Mouse (Mus musculus) embryonic facial prominence, embryonic 14.5 days (tissue): ENCODE measurements around the gene Ostf1. TPM values are rescaled to one million over a fixed set of nuclear protein-coding genes. Genes with fewer than 3 reads are reported as not detected.
A peak's percentile ranks its signal among the peaks of the same experiment; 100 is the strongest.

ENCODE experiments used
- ATAC-seq: fragments of 200-750 bp; cut with Nextera tagmentation; 2 replicates; pipeline ENCODE4 v1.8.0; 2017; ENCODE audit warnings: low read depth, moderate number of reproducible peaks, moderate TSS enrichment
- DNase-seq: peaks from one replicate; pipeline ENCODE4 v3.0.0-alpha.2; 2015; ENCODE audit warnings: low spot score
- H3K27ac ChIP-seq: fragments of 300-500 bp; sonication (generic); replicated peaks from 2 replicates; pipeline ENCODE4 v1.5.1; 2014; ENCODE audit warnings: low read depth, mild to moderate bottlenecking, low read length, moderate library complexity
- H3K27me3 ChIP-seq: fragments of 300-500 bp; sonication (generic); replicated peaks from 2 replicates; pipeline ENCODE4 v1.6.1; 2014; ENCODE audit warnings: low read length; ENCODE audit not compliant: control insufficient read depth, insufficient read depth
- H3K36me3 ChIP-seq: fragments of 300-500 bp; sonication (generic); 2 replicates; pipeline ENCODE4 v1.6.1; 2014; ENCODE audit warnings: low read length, mixed read lengths; ENCODE audit not compliant: control insufficient read depth, insufficient read depth
- H3K4me1 ChIP-seq: fragments of 300-500 bp; sonication (generic); 2 replicates; pipeline ENCODE4 v1.6.1; 2014; ENCODE audit warnings: antibody characterized with exemption, low read length; ENCODE audit not compliant: control insufficient read depth, insufficient read depth
- H3K4me2 ChIP-seq: fragments of 300-500 bp; sonication (generic); 2 replicates; pipeline ENCODE4 v1.6.1; 2014; ENCODE audit warnings: low read depth, mild to moderate bottlenecking, low read length, moderate library complexity, mixed read lengths
- H3K4me3 ChIP-seq: fragments of 300-500 bp; sonication (generic); 2 replicates; pipeline ENCODE4 v1.5.1; 2014; ENCODE audit warnings: low read depth, mild to moderate bottlenecking, low read length
- H3K9ac ChIP-seq: fragments of 300-500 bp; sonication (generic); 2 replicates; pipeline ENCODE4 v1.6.1; 2014; ENCODE audit warnings: low read depth, mild to moderate bottlenecking, low read length, moderate library complexity, mixed read lengths
- H3K9me3 ChIP-seq: fragments of 300-500 bp; sonication (generic); 2 replicates; pipeline ENCODE4 v1.6.1; 2016; ENCODE audit warnings: low read length; ENCODE audit not compliant: control insufficient read depth
- WGBS: fragments of 180-500 bp; shearing (Covaris S2); extraction: QIAGEN DNeasy Blood & Tissue Kit; methylation state at CpG from one replicate; pipeline ENCODE4 v1.1.7; 2014; 5-methylcytosine and 5-hydroxymethylcytosine counted together
- polyA plus RNA-seq: library from polyadenylated mRNA; unstranded; fragments of >200 nt; fragmentation: Nextera tagmentation; extraction: Ambion mirVana; gene quantifications from 2 replicates; pipeline ENCODE4 v1.2.1, GENCODE M21; 2014

Gene Ostf1
- polyA plus RNA-seq = 105 and 116 TPM in 2 replicates

DNA sequence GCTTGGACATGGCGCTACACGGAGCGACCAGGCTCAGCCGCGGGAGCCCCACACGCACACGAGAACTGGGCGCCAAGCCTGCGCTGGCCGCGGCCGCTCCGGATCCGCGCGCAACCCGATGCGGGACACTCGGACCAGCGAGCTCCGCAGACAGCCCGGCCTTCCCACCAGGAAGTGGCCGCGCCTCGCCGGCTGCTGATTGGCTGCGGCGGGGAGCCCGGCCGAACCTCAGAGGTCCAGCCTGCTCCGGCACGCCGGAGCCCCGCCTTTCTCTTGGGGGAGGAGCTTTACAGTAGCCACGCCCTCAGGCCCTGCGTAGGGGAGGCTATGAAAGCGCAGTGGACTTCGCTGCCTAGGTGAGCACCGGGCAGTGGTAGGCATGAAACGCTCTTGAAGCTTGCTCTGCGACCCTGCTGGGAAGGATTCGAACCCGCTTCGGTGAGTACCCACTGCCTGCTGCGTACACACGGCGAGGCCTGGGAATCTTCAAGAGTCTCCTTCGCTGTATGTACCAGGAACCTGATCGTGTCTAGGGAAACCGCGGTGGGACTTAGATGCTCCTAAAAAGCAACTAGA lies at the start of gene Ostf1, which contains the start of gene Nmrk1:
Gene Ostf1 (minus strand): TSS at position 180 of the 576 bp plus-strand sequence.
Gene Nmrk1 (plus strand): TSS at position 307 of the 576 bp plus-strand sequence.
- peak within 1 kb of the TSS; percentile 91 for H3K4me3 ChIP-seq
- H3K9ac ChIP-seq = peak within 1 kb of the TSS; percentile 74
- WGBS = 1% methylated on average over 34 of the region's 51 CpGs
- ATAC-seq = peak; percentile 98
- H3K27ac ChIP-seq = peak within 1 kb of the TSS; percentile 77
- no peaks in the 10 kb centered on the region for H3K36me3 ChIP-seq
- no peaks in the 10 kb centered on the region for H3K9me3 ChIP-seq
- H3K4me2 ChIP-seq = peak within 1 kb of the TSS; percentile 70
- DNase-seq = peak; percentile 97
- H3K4me1 ChIP-seq = peaks cover 12% of the 10 kb centered on the region; the same call in 1 of the 2 replicates
- H3K27me3 ChIP-seq = no peaks in the 10 kb centered on the region

DNA sequence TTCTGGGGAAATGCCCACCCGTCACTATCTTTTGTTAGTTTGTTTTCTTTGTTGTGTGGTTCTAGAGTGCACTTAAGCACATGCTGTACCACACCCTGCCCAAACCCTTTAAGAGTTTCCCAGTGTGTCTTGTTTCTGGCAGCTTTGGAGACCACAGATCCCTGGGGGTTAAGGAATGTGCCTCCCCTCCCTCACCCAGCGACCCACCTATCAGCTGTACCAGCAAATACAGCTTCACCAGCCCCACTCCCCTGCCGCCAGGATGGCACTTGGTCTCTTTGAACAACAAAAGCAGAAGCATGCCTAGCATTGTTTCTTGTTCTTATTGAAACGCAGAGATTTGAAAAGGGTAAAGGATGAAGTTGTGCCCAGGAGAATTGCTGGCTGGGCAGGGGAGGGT lies 41.5 kb upstream of the Ostf1 start:
- peak overlapping the region; percentile 82; the same call in 1 of the 2 replicates for H3K4me3 ChIP-seq
- ATAC-seq (no peak), DNase-seq (no peak)
- H3K27ac ChIP-seq = no peak overlapping the region
- peak overlapping the region; percentile 25; the same call in 1 of the 2 replicates for H3K9ac ChIP-seq
- H3K4me1 ChIP-seq = peaks cover 19% of the 10 kb centered on the region
- WGBS = 34% methylated on average over 4 of the region's 4 CpGs
- peak overlapping the region; percentile 67 for H3K4me2 ChIP-seq
- H3K27me3 ChIP-seq = no peaks in the 10 kb centered on the region
- no peaks in the 10 kb centered on the region for H3K9me3 ChIP-seq
- no peaks in the 10 kb centered on the region for H3K36me3 ChIP-seq

GRCm38 (mm10) chr19:18672498-18672897 lies 40.9 kb upstream of the Ostf1 start:
- WGBS = 52% methylated on average over 3 of the region's 3 CpGs
- Histone ChIP-seq H3K4me2 (peak overlapping the region; percentile 67), H3K9ac (0 out of 2 replicates have a peak overlapping the region, but pooled peaks have one; percentile 86), H3K36me3 (no peaks in the 10 kb centered on the region), H3K27me3 (no peaks in the 10 kb centered on the region), H3K4me1 (peaks cover 19% of the 10 kb centered on the region), H3K27ac (no peak overlapping the region), H3K4me3 (peak overlapping the region; percentile 82), H3K9me3 (no peaks in the 10 kb centered on the region)
- no peak for ATAC-seq
- DNase-seq = no peak

GRCm38 (mm10) chr19:18671056-18671741 lies 39.6 kb upstream of the Ostf1 start:
- H3K4me1 ChIP-seq = peaks cover 19% of the 10 kb centered on the region
- H3K9ac ChIP-seq = peak overlapping the region; percentile 86
- 0% methylated on average over 48 of the region's 64 CpGs for WGBS
- no peaks in the 10 kb centered on the region for H3K36me3 ChIP-seq
- peak overlapping the region; percentile 82 for H3K4me3 ChIP-seq
- ATAC-seq (peak; percentile 66), DNase-seq (peak; percentile 50)
- H3K27ac ChIP-seq = peak overlapping the region; percentile 86
- no peaks in the 10 kb centered on the region for H3K9me3 ChIP-seq
- H3K27me3 ChIP-seq = no peaks in the 10 kb centered on the region
- H3K4me2 ChIP-seq = peak overlapping the region; percentile 67

- Histone ChIP-seq H3K27me3 (no peaks in the 10 kb centered on the region), H3K9ac (peak within 1 kb of the TSS; percentile 86), H3K36me3 (no peaks in the 10 kb centered on the region), H3K4me1 (peaks cover 19% of the 10 kb centered on the region), H3K27ac (peak within 1 kb of the TSS; percentile 86), H3K4me2 (peak within 1 kb of the TSS; percentile 67), H3K9me3 (no peaks in the 10 kb centered on the region), H3K4me3 (peak within 1 kb of the TSS; percentile 82)
- ATAC-seq (peak; percentile 97), DNase-seq (peak; percentile 99)
- 1% methylated on average over 28 of the region's 58 CpGs for WGBS
Observed at GRCm38 (mm10) chr19:18670608-18671007, 39.0 kb upstream of the Ostf1 start, which contains the start of gene Carnmt1. Carnmt1 (plus strand) TSS chr19:18670764.

GRCm38 (mm10) chr19:18669551-18669950 lies 37.9 kb upstream of the Ostf1 start:
- Histone ChIP-seq H3K4me1 (peaks cover 19% of the 10 kb centered on the region), H3K9me3 (no peaks in the 10 kb centered on the region), H3K4me3 (no peak overlapping the region), H3K9ac (no peak overlapping the region), H3K27ac (peak overlapping the region; percentile 86), H3K27me3 (no peaks in the 10 kb centered on the region), H3K36me3 (no peaks in the 10 kb centered on the region), H3K4me2 (no peak overlapping the region)
- ATAC-seq = no peak
- no peak for DNase-seq
- WGBS = 95% methylated on average over 7 of the region's 7 CpGs

- ATAC-seq (no peak), DNase-seq (peak; percentile 42)
- WGBS = 64% methylated on average over 7 of the region's 7 CpGs
- Histone ChIP-seq H3K27me3 (no peaks in the 10 kb centered on the region), H3K4me2 (no peak overlapping the region), H3K4me1 (peaks cover 2% of the 10 kb centered on the region), H3K9ac (no peak overlapping the region), H3K27ac (no peak overlapping the region), H3K4me3 (no peak overlapping the region), H3K9me3 (no peaks in the 10 kb centered on the region), H3K36me3 (no peaks in the 10 kb centered on the region)
Observed at GRCm38 (mm10) chr19:18666966-18667365, 35.3 kb upstream of the Ostf1 start.

DNA sequence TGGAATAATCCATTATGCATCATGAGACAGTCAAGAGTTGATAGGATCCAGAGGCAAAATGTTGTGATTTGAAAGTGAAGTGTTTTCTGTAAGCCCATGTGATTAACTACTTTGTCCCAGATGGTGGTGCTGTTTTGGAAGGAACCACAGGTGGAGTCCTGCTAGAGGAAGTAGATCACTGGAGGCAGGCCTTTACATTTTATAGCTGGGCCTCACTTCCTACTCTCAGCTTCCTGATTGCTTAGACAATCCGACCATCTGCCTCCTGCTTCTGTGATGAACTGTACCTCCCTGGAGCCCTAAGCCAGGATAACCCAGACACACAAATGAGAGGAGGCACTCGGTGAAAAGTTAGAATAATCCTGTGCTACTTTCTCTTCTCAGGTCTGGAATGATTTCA lies 32.3 kb upstream of the Ostf1 start:
- no peaks in the 10 kb centered on the region for H3K27me3 ChIP-seq
- H3K9ac ChIP-seq = no peak overlapping the region
- H3K4me2 ChIP-seq = no peak overlapping the region
- no peaks in the 10 kb centered on the region for H3K4me1 ChIP-seq
- H3K9me3 ChIP-seq = no peaks in the 10 kb centered on the region
- WGBS = 60% methylated on average over 2 of the region's 2 CpGs
- no peak for ATAC-seq
- H3K4me3 ChIP-seq = no peak overlapping the region
- DNase-seq = no peak
- H3K36me3 ChIP-seq = no peaks in the 10 kb centered on the region
- no peak overlapping the region for H3K27ac ChIP-seq
